Mouse (Mus musculus) neural tube, embryonic 10.5 days (tissue): ENCODE results near the gene Sox10.
A peak's percentile ranks its signal among the peaks of the same experiment; 100 is the strongest.

ENCODE experiments used
- DNase-seq: peaks from one replicate; pipeline ENCODE4 v3.0.0-alpha.2; 2017; ENCODE audit warnings: low spot score; ENCODE audit errors: extremely low spot score

Gene Sox10

GRCm38 (mm10) chr15:79124331-79124875 lies 40.6 kb downstream of the Sox10 start:
- no peak for DNase-seq

GRCm38 (mm10) chr15:79123751-79124150 lies 41.3 kb downstream of the Sox10 start:
- no peak for DNase-seq

- no peak for DNase-seq
These were observed 42.5 kb downstream of the Sox10 start for GRCm38 (mm10) chr15:79122546-79122945.

DNA sequence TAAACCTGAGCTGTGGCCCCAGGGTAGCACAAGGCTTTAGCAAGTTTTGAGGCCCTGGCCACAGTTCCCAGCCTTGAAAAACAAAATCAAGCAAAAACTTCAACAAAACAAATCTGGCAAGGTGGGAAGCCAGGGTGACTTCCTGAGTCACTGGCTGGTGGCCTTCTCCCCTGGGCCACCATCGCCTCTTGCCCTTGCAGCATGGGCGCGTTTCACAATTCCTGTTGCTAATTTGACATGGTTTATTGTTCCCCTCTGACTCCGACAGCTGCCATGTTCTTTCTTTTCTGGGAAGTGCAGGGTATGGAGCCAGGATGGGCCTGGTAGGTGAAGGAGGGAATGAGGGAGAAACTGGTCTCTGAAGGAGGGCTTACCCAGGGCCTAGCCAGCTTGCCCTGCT lies 42.9 kb downstream of the Sox10 start:
- DNase-seq: no peak

GRCm38 (mm10) chr15:79119491-79119890 lies 45.5 kb downstream of the Sox10 start:
- DNase-seq: no peak

- DNase-seq: no peak
These were observed 49.8 kb downstream of the Sox10 start for GRCm38 (mm10) chr15:79115276-79115675.

DNA sequence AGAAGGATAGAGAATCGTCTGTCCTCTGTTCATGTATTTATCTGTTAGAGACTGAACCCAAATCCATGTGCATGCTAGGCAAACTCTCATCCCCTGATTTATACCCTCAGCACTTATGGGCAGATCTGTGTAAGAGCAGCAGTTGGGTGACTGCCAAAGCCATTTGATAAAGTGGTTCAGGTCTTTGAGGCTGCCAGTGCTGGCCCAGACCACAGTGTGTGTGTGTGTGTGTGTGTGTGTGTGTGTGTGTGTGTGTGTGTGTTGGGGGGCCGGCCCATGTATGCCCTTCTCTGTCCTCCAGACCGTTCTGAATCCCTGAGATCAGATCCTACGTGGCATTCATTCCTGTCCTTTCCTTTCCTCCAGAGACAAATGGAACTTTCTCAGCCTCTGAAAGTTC lies 53.3 kb downstream of the Sox10 start:
- no peak for DNase-seq

GRCm38 (mm10) chr15:79110528-79110927 lies 54.5 kb downstream of the Sox10 start:
- no peak for DNase-seq

DNA sequence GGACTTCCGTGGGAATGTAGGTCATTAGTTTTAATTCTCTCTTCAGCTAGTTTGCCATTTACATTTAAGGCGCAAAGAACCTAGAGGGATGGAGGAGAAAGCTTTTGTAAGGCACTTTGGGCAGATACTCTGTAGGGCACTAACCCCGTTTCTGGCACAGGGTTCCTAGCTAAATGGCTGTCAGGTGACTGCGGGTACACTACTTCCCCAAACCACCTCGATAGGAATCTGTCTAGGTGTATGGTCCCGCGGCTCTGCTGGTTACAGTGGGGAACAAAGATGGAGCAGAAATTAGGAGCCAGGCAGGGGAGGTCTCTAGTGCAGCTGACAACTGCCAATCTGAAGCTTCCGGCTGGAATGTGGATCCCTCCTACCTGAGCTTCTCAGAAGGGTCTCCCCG lies 55.0 kb downstream of the Sox10 start:
- DNase-seq: no peak

DNA sequence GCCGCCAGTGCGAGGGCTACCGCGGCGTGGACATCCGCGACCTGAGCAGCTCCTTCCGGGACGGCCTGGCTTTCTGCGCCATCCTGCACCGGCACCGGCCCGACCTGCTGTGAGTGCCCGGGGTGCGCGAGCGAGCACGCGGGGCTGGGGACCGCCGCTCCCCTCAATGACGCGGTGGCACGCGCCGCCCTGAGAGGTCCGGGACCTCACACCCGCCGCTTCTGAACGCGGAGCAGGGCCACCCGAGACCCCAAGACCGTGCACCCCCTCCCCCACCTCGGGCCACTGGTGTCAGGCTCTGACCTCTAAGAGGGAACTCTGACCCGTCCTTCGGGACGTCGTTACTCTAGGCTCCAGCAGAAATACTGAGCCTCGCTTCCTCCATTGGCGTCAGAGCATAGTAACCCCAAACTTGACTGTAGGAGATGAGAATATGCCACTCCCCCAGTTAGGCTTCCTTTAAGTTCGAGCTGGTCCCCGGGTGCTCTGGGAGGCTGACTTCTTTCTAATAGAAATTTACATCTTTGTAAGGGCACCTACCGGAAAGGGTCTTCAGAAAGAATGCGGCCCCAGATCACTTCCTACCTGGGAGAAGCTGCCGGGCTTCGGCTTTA lies 55.6 kb downstream of the Sox10 start:
- DNase-seq: peak; percentile 75

DNA sequence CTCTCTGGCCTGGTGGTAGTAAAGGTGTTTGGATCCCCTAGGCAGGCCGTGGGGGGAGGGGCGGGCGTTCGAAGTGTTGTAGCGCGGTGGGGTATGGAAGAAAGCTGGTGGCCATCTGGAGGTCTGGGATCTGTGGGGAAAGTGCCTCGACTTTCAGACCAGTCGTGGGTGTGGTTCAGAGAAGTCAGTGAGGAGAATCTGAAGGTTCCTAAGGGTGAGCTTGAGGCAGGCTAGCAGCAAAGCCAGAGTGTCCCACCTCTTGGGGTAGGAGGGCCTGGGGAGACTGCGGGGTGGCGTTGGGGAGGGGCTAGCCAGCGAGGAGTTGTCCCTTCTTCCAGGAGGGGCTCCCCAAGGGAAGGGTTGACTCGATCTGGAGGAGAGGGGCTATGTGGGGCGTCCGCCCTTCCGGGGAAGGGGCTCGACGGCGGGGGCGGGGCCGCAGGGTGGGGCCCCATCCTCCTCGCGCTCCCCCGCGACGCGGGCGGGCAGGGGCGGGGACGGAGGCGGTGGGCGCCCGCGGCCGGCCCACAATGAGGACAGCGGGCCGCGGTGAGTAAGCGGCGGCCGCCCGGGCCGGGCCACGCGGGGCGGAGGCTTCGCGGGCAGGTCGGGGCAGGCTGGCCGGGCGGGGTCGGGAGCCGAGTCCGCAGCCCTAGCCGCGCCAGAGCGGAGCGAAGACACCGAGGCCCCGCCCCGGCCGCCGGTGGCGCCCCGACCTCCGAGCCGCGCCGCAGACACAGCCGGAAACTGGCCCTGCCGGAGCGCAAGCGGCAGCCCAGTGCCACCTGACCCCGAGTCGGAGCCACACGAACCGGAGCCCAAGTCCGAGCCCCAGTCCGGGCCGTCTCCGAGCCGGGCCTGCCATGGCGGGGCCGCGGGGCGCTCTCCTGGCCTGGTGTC lies 56.4 kb downstream of the Sox10 start, which contains the start of gene Micall1:
Gene Micall1 (plus strand): TSS at position 478 of the 900 bp plus-strand sequence.
- peak; percentile 65 for DNase-seq

GRCm38 (mm10) chr15:79107966-79108365 lies 57.1 kb downstream of the Sox10 start:
- DNase-seq: no peak

GRCm38 (mm10) chr15:79105804-79106203 lies 59.2 kb downstream of the Sox10 start:
- no peak for DNase-seq
